Mouse (Mus musculus) liver, embryonic 16.5 days (tissue): ENCODE results near the gene Vapb. TPM values are rescaled to one million over a fixed set of nuclear protein-coding genes. Genes with fewer than 3 reads are reported as not detected.
A peak's percentile ranks its signal among the peaks of the same experiment; 100 is the strongest.

Source experiments
- ATAC-seq: fragments of 200-750 bp; cut with Nextera tagmentation; 2 replicates; pipeline ENCODE4 v1.8.0; 2017; ENCODE audit warnings: low read depth, mild to moderate bottlenecking, moderate number of reproducible peaks, moderate library complexity
- H3K27ac ChIP-seq: fragments of 300-500 bp; sonication (generic); 2 replicates; pipeline ENCODE4 v1.5.1; 2014; ENCODE audit warnings: mild to moderate bottlenecking, low read length
- H3K27me3 ChIP-seq: fragments of 300-500 bp; sonication (generic); 2 replicates; pipeline ENCODE4 v1.6.1; 2014; ENCODE audit warnings: low read depth, low read length, mixed read lengths; ENCODE audit not compliant: control insufficient read depth, insufficient read depth
- H3K36me3 ChIP-seq: fragments of 300-500 bp; sonication (generic); 2 replicates; pipeline ENCODE4 v1.6.1; 2014; ENCODE audit warnings: mild to moderate bottlenecking; ENCODE audit not compliant: control insufficient read depth, insufficient read depth
- H3K4me1 ChIP-seq: fragments of 300-500 bp; sonication (generic); 2 replicates; pipeline ENCODE4 v1.6.1; 2014; ENCODE audit warnings: low read depth, low read length, mixed read lengths; ENCODE audit not compliant: control insufficient read depth
- H3K4me2 ChIP-seq: fragments of 300-500 bp; sonication (generic); 2 replicates; pipeline ENCODE4 v1.6.1; 2014; ENCODE audit warnings: low read depth, low read length, mixed read lengths
- H3K4me3 ChIP-seq: fragments of 300-500 bp; sonication (generic); 2 replicates; pipeline ENCODE4 v1.5.1; 2014; ENCODE audit warnings: low read depth, mild to moderate bottlenecking, low read length
- H3K9ac ChIP-seq: fragments of 300-500 bp; sonication (generic); 2 replicates; pipeline ENCODE4 v1.6.1; 2014; ENCODE audit warnings: low read depth, low read length
- H3K9me3 ChIP-seq: fragments of 300-500 bp; sonication (generic); replicated peaks from 2 replicates; pipeline ENCODE4 v1.6.1; 2016; ENCODE audit warnings: low read length; ENCODE audit not compliant: control insufficient read depth
- WGBS: fragments of 180-500 bp; shearing (Covaris S2); extraction: QIAGEN DNeasy Blood & Tissue Kit; methylation state at CpG from one replicate; pipeline ENCODE4 v1.1.7; 2014; ENCODE audit not compliant: insufficient replicate concordance; 5-methylcytosine and 5-hydroxymethylcytosine counted together
- polyA plus RNA-seq: library from polyadenylated mRNA; unstranded; fragments of >200 nt; fragmentation: Nextera tagmentation; extraction: Ambion mirVana; gene quantifications from 2 replicates; pipeline ENCODE4 v1.2.1, GENCODE M21; 2015

Gene Vapb
- polyA plus RNA-seq, 1 experiment from 2014 or later: 6.0 TPM

GRCm38 (mm10) chr2:173776108-173776507 is 38.8 kb downstream of the Vapb start:
- 63% methylated on average over 9 of the region's 9 CpGs for WGBS
- H3K9me3 ChIP-seq: no peaks in the 10 kb centered on the region
- peaks cover 4% of the 10 kb centered on the region; the same call in 1 of the 2 replicates for H3K36me3 ChIP-seq
- ATAC-seq: no peak
- H3K27me3 ChIP-seq: no peaks in the 10 kb centered on the region
- H3K27ac ChIP-seq: no peak overlapping the region
- H3K9ac ChIP-seq: no peak overlapping the region
- no peak overlapping the region for H3K4me2 ChIP-seq
- H3K4me1 ChIP-seq: no peaks in the 10 kb centered on the region
- no peak overlapping the region for H3K4me3 ChIP-seq

- Histone ChIP-seq H3K4me1 (no peaks in the 10 kb centered on the region), H3K9me3 (no peaks in the 10 kb centered on the region), H3K36me3 (peaks cover 4% of the 10 kb centered on the region; the same call in 1 of the 2 replicates), H3K9ac (no peak overlapping the region), H3K4me2 (no peak overlapping the region), H3K27ac (no peak overlapping the region), H3K27me3 (no peaks in the 10 kb centered on the region), H3K4me3 (no peak overlapping the region)
- WGBS: 69% methylated on average over 5 of the region's 5 CpGs
- no peak for ATAC-seq
Measured at GRCm38 (mm10) chr2:173780931-173781330, 43.6 kb downstream of the Vapb start.

GRCm38 (mm10) chr2:173784366-173784765 is 47.1 kb downstream of the Vapb start:
- no peak overlapping the region for H3K4me2 ChIP-seq
- 26% methylated on average over 3 of the region's 3 CpGs for WGBS
- H3K4me1 ChIP-seq: no peaks in the 10 kb centered on the region
- H3K27ac ChIP-seq: no peak overlapping the region
- H3K9me3 ChIP-seq: no peaks in the 10 kb centered on the region
- H3K4me3 ChIP-seq: no peak overlapping the region
- no peaks in the 10 kb centered on the region for H3K36me3 ChIP-seq
- H3K9ac ChIP-seq: no peak overlapping the region
- 0 out of 2 replicates have a peak, but pooled peaks have one; percentile 21 for ATAC-seq
- H3K27me3 ChIP-seq: no peaks in the 10 kb centered on the region

- Histone ChIP-seq H3K27me3 (no peaks in the 10 kb centered on the region), H3K27ac (no peak overlapping the region), H3K4me3 (no peak overlapping the region), H3K9me3 (no peaks in the 10 kb centered on the region), H3K9ac (no peak overlapping the region), H3K4me2 (no peak overlapping the region), H3K4me1 (no peaks in the 10 kb centered on the region), H3K36me3 (no peaks in the 10 kb centered on the region)
- 44% methylated on average over 6 of the region's 6 CpGs for WGBS
- ATAC-seq: no peak
Measured at GRCm38 (mm10) chr2:173784884-173785283, 47.6 kb downstream of the Vapb start.

GRCm38 (mm10) chr2:173789945-173790804 is 52.9 kb downstream of the Vapb start:
- Histone ChIP-seq H3K9me3 (no peaks in the 10 kb centered on the region), H3K4me1 (no peaks in the 10 kb centered on the region), H3K4me2 (no peak overlapping the region), H3K9ac (no peak overlapping the region), H3K36me3 (no peaks in the 10 kb centered on the region), H3K27ac (no peak overlapping the region), H3K4me3 (no peak overlapping the region), H3K27me3 (no peaks in the 10 kb centered on the region)
- WGBS: 35% methylated on average over 23 of the region's 23 CpGs
- 0 out of 2 replicates have a peak, but pooled peaks have one; percentile 38 for ATAC-seq

- WGBS: 68% methylated on average over 20 of the region's 20 CpGs
Measured at GRCm38 (mm10) chr2:173791904-173792757, 54.8 kb downstream of the Vapb start.

GRCm38 (mm10) chr2:173794018-173794417 is 56.7 kb downstream of the Vapb start:
- Histone ChIP-seq H3K9me3 (no peaks in the 10 kb centered on the region), H3K4me2 (no peak overlapping the region), H3K27ac (no peak overlapping the region), H3K4me3 (no peak overlapping the region), H3K27me3 (no peaks in the 10 kb centered on the region), H3K36me3 (no peaks in the 10 kb centered on the region), H3K9ac (no peak overlapping the region), H3K4me1 (no peaks in the 10 kb centered on the region)
- WGBS: 82% methylated on average over 12 of the region's 12 CpGs
- ATAC-seq: no peak

More at GRCm38 (mm10) chr2:173791904-173792757, 54.8 kb downstream of the Vapb start:
- Histone ChIP-seq H3K27me3 (no peaks in the 10 kb centered on the region), H3K4me1 (no peaks in the 10 kb centered on the region), H3K4me3 (no peak overlapping the region), H3K4me2 (no peak overlapping the region), H3K36me3 (no peaks in the 10 kb centered on the region), H3K9ac (no peak overlapping the region), H3K9me3 (no peaks in the 10 kb centered on the region), H3K27ac (no peak overlapping the region)
- ATAC-seq: no peak

GRCm38 (mm10) chr2:173794531-173795510 is 57.5 kb downstream of the Vapb start:
- no peak overlapping the region for H3K4me2 ChIP-seq
- no peak for ATAC-seq
- H3K9me3 ChIP-seq: no peaks in the 10 kb centered on the region
- no peak overlapping the region for H3K9ac ChIP-seq
- no peaks in the 10 kb centered on the region for H3K27me3 ChIP-seq
- H3K36me3 ChIP-seq: no peaks in the 10 kb centered on the region
- no peak overlapping the region; the same call in 1 of the 2 replicates for H3K27ac ChIP-seq
- no peak overlapping the region for H3K4me3 ChIP-seq
- 38% methylated on average over 21 of the region's 21 CpGs for WGBS
- H3K4me1 ChIP-seq: no peaks in the 10 kb centered on the region
